Mouse (Mus musculus): ENCODE data around the gene Nup98.

Nup98 gene

GRCm38 (mm10) chr7:102209756-102210721, at the start of gene Nup98, which contains the start of gene Pgap2:
Nup98 (minus strand) TSS chr7:102210176.
Pgap2 (plus strand) TSS chr7:102210208.
- in situ Hi-C loops (cut with MboI, MseI) = no loop called here

DNA sequence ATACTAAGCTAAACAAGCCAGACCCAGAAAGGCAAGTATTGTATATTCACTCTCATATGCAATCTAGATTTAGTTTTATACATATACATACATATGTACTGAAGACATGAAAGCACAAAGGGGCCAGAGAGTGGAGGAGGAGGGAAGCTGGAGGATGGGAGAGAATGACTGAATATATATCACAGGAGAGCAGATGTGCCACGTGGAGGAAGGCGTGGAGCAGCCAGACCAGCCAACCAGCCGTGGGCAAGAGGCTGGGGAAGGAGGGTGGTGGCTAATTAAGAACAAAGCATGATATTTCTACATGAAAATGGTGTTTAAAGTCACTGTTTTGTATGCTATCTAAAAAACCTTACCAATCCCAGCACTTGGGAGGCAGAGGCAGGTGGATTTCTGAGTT, 48.8 kb upstream of the Nup98 start:
- in situ Hi-C loops (cut with MboI, MseI) = no loop called here

- in situ Hi-C loops (cut with MboI, MseI) = no loop called here
These were observed 48.2 kb upstream of the Nup98 start for GRCm38 (mm10) chr7:102258189-102258588.

DNA sequence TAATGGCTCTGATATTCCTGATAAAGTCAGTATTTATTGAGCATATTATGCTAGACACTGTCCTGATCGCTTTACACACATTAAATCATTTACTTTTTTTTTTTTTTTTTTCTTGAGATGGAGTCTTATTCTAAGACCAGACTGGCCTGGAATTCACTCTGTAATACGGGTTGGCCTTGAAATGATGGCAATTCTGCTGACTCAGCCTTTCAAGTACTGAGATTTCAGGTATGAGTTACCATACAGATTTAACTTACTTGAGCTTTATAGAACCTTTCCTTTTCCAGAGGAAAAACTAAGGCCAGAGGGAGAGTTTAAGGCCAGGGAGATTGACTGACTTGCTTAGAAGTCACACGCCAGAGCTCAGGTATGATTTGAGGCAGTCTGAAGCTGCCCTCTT, 46.7 kb upstream of the Nup98 start:
- in situ Hi-C loops (cut with MboI, MseI) = no loop called here

- in situ Hi-C loops (cut with MboI, MseI) = no loop called here
These were observed 46.0 kb upstream of the Nup98 start, which contains the start of gene Rhog for GRCm38 (mm10) chr7:102255954-102256353. Rhog (minus strand) TSS chr7:102256054.

DNA sequence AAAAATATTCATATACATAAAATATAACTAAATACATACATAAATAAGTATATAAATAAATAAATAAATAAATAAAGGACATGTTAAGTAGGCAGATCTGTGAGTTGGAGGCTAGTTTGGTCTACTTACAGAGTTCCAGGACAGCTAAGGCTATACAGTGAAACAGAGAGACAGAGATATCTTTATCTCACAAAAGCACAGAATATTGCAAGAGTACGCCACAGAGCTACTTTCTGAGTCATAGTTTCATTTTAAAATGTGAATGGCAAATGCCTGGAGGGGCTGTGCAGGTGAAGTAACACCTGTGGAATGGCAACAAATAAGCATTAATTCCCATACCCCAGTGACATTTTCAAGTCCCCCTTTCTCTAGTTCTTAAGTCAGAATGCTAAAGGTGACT, 43.7 kb upstream of the Nup98 start:
- in situ Hi-C loops (cut with MboI, MseI) = loop anchor here (5.0 kb wide), 1 partner anchor 169 kb away; no protein-coding TSS in a partner anchor

- in situ Hi-C loops (cut with MboI, MseI) = loop anchor here (5.0 kb wide), 1 partner anchor 172 kb away; no protein-coding TSS in a partner anchor
These were observed 40.7 kb upstream of the Nup98 start for GRCm38 (mm10) chr7:102250631-102251214.

DNA sequence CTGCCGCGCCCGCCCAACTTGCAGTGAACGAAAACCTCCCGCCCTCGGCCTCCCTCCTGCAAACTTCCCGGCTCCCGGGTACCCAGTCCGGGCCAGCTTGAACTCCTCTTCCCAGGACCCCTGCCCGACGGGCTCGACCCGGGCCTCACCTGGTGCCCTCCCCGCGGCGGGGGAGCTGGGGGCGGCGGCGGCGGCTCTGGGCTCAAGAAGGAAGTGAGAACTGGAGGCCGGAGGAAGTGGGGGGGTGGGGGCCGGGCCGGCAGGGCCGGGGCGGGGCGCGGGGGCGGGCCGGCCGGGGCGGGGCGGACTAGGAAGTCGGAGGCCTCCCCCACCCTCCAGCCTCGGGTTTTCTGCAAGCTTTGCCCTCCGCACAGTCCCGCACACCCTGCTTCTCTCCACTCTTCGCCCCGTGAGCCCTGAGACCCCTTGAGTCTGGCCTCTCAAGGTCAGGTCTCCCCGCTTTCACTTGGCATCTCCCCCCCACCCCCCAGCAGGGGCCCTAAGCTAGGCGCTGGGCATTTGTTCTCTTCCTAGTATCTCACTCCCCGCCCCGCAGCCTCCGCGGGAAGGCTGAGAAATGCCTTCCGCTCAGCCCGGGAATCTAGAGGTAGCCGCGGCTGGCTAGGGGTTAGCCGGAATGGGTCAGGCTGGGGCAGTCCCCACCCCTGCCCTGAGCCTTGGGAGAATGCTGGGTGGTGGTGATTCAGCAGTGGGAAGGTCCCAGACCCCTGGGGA, 40.1 kb upstream of the Nup98 start:
- in situ Hi-C loops (cut with MboI, MseI) = loop anchor here (5.0 kb wide), 1 partner anchor 172 kb away; no protein-coding TSS in a partner anchor

DNA sequence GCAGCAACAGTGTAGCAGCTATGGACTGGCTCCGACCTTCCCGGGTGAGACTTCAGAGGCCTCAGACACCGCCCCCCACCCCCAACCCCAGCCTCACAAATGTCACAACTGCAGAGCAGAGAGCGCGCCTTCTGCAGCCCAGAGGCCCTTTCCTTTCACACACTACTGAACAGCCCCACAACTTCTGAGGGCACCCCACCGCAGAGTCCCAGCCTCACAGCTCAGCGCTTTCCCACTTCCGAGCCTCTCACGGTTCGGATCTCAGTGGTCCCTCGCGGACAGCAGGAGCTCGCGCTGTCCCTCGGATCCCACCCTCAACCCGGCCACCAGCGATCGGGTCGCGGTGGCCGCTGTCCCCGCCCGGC, 39.5 kb upstream of the Nup98 start:
- in situ Hi-C loops (cut with MboI, MseI) = no loop called here

DNA sequence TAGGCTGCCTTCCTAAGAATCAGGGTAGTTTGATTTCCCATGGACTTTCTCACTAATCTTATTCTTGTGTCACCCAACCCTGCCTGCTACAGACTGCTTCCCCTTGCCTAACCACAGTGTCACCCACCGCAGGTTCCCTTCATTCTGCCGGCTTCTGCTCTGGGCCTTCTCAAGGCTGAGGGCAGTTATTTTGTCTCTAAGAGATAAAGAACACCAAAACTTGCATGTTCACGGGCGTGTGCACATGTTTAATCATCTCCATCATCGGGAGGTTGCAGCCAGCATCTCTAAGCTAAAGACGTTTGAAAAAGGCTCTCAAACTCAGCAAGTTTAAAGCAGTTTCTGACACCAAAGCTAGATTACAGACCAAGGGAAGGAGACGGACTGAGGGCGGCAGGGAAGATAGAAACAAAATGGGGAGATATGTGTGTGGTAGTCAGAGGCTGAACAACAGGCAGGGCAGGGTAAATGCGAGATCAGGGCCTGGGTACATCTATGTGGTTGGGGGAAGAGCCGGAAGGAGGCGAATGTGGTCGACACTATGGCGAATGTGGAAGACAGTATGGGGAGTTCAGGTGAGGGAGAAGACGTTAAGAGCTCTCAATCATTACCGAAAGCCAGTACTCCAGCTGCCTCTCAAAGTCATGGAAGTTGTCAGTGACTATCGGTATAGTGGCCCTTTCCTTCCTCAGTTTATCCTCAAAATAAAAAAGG, 38.9 kb upstream of the Nup98 start:
- in situ Hi-C loops (cut with MboI, MseI) = no loop called here

GRCm38 (mm10) chr7:102246956-102247797, 37.2 kb upstream of the Nup98 start:
- in situ Hi-C loops (cut with MboI, MseI) = no loop called here

DNA sequence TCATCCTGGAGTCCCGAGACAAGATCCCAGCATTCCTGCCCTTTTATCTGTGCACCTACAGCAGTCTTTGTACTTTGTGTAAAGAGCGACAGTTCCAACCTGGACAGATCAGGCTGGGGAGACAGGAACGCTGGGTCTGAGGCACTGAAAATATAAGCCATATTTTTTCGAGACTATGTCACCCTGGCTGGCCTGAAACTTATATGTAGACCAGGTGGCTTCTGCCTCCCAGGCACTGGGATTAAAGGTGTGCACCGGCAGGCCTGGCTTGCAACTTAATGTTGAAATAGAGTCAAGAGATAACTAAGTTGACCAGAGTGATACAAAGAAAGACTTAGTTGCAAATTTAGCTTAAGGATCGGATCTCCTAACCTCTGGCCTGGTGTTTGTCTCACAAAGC, 36.3 kb upstream of the Nup98 start:
- in situ Hi-C loops (cut with MboI, MseI) = no loop called here

DNA sequence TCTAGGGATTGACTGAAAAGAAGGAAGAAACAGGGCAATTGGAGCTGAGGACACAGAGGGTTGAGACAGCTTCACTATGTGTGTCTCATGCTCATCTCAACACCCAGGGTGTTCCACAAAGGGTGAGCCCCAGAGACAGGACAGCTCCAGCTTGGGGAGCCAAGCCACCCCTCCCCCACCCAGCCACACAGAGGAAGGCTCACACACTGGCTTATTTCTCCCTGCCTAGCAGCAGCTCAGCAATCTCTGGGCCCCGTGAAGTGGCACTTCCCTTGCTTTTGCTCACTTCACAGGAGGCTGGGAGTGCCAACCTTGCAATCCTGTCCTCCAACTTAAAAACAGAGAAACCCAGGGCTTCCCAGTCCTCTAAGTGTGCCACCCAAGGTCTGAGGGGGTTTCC, 35.8 kb upstream of the Nup98 start:
- in situ Hi-C loops (cut with MboI, MseI) = no loop called here

DNA sequence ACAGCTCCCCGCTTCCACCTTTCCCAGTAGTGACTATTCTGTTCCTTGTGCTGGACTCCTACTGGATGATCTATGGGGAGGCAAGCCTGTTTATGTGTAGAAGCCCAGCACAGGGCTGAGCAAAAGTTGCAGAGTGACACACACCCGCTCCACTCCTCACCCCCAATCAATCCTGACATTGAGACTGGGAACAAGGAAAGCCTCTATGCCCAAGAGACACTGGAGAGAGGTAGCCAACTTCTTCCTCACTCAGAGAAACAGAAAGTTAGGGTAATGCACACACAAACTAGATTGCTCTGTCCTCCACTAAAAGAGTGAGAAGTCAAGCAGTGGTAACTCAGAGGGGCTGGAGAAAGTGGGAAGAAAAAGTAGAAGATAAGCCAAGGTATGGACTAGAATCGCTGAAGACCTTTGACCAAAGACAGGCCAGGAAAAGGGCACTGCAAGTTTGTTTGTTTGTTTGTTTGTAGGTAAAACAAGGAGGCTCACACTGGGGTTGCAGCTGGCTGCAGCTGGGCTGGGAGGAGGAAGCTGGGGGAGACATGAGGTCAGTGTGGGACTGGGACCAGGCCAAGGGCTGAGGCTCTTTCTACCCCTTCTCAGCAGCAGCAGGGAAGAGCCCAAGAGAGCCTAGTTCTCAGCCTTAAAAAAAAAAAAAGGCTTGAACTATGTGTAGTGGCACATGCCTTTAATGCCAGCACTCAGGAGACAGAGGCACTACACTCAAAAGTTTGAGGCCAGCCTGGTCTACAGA, 35.0 kb upstream of the Nup98 start:
- in situ Hi-C loops (cut with MboI, MseI) = no loop called here

DNA sequence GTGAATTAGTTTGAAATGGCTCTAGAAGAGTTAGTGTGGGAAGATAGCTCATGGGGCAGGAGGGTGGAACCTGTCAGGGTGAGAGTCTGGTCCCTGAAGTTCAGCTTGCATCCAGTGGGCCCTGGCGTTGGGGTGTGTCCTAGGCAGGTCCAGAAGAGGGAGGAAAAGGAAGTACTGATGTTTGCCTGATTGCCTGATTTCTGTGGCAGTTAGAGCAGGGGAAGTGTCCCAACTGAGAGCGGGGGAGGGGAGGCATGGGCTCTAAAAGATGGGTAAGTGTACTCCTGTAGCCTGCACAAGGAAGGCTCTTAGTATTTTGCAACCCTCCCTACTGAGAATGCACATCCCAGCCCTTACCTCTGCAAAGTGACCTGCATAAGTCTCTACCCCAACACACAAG, 33.9 kb upstream of the Nup98 start:
- in situ Hi-C loops (cut with MboI, MseI) = no loop called here

GRCm38 (mm10) chr7:102242917-102243316, 32.9 kb upstream of the Nup98 start:
- in situ Hi-C loops (cut with MboI, MseI) = no loop called here

GRCm38 (mm10) chr7:102242371-102242770, 32.4 kb upstream of the Nup98 start:
- in situ Hi-C loops (cut with MboI, MseI) = no loop called here

DNA sequence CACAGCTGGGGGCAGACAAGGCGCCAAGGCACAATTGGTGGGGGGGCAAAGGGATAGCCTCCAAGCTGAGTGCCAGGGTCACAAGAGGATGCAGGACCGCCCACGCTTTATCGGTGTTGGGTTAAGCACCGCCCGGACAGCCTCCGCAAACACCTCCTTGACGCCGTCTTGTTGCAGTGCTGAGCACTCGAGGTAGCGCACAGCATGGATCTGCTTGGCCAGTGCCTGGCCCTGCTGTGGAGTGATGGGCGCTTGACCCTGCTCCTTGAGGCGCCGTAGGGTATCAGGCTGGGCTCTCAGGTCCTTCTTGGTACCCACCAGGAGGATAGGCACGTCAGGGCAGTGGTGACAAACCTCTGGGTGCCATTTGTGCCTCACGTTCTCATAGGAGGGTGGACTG, 29.6 kb upstream of the Nup98 start:
- in situ Hi-C loops (cut with MboI, MseI) = no loop called here

- in situ Hi-C loops (cut with MboI, MseI) = no loop called here
These were observed 28.8 kb upstream of the Nup98 start for GRCm38 (mm10) chr7:102238686-102239286.
